Mouse (Mus musculus): ENCODE results near the gene Trak1.

Gene Trak1

DNA sequence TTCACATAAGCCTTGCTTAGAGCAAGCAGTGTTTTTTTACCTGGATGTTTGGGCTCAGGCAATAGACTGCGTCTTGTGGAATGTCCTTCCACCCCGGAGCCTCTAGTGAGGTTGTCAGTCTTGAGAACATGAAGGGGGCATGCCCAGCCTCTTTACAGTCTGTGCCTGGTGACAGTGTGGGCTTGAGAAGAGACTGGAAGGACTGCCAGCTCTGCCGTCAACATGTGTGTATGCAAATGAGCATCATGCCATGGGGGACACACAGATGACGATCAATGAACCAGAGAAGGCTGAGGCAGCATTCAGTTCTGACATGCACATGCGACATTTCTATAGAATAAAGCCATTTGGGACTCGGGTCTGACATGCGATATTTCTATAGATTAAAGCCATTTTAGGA, 132.3 kb downstream of the Trak1 start:
- 67% methylated on average over 7 of the region's 7 CpGs for whole genome bisulfite sequencing

DNA sequence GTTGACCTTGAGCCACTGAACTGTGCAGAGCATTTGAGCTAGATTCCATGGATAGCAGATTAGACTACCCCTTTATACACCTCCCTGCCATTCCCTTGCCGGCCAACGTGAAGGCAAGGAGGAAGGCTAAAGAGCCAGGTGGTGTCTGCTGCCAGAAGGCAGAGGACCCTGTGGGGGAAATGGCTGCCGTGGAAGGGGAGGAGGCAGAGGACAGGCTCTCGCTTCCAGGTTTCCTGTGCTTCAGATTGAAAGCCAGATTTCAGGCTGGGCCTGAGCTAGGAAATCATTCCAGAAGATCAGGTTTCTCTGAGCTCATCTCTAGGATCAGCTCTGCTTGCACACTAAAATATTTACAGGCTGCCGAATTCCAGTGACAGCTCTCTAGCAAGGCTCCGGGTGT, 133.1 kb downstream of the Trak1 start:
- 26% methylated on average over 6 of the region's 6 CpGs for WGBS

DNA sequence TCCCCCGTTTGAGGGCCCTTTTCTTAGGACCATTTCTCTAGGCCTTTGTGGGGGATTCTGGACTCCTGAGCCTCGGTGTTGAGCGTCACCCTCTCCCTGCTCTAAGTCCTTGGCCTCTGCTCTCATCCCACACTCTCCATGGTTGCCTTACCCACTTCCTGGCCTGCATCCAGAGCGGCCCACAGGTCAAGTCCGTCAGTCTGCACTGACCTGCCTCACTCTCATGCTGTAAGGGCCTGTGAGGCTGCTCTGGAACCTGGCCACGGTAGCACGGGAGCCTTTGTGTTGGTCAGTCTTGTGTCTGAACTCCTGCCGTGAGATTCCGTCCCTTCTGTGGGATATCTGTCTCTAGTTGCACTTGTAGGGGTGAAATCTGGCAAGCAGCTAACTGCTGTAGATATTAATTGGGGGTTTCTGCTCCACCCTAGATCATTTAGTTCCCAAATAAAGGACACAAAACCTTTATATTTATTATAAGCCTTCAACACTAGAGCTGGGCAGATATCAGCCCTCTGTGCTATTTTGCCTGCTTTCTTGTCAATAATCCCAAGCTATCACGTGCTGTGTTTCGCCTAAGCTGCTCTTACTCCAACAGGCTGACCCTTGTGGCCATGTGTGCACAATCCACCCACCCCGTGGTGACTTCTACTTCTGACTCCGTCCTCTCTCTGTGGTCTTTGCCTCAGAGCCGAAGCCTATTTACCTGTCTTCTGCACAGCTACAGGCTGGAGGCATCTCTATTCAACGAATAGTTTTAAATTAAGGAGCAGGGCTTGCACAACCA, 136.6 kb downstream of the Trak1 start:
- WGBS = 73% methylated on average over 15 of the region's 15 CpGs

DNA sequence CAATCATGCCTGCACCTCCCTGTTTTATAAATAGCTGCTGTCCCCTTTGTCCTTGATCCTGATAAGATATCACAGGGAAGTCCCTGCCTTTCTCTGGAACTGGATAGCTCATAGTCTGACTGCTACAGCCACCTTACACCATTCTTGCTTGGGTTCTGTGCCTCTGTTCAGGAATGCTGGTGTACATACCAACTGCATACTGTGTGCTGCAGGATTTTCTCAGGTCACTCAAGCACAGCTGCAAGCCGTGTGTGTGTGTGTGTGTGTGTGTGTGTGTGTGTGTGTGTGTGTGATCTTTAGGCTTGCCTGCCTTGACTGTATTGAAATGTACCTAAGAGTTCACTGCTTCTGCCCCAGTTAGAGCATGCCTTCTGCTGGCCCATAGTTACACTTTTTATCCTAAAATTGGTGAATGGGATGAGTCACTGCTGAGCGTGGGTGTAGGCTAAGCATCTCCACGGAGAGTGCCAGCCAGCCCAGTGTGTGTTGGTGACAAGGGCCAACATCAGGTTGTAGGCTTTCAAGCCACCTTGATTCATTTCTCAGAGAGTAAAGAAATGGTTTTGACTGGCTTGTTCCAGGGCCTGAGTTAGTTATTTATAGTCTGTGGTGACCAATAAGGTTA, 138.1 kb downstream of the Trak1 start:
- 37% methylated on average over 3 of the region's 3 CpGs for WGBS

- 63% methylated on average over 1 of the region's 1 CpGs for WGBS
Measured at GRCm38 (mm10) chr9:121436501-121436900, 139.2 kb downstream of the Trak1 start.

DNA sequence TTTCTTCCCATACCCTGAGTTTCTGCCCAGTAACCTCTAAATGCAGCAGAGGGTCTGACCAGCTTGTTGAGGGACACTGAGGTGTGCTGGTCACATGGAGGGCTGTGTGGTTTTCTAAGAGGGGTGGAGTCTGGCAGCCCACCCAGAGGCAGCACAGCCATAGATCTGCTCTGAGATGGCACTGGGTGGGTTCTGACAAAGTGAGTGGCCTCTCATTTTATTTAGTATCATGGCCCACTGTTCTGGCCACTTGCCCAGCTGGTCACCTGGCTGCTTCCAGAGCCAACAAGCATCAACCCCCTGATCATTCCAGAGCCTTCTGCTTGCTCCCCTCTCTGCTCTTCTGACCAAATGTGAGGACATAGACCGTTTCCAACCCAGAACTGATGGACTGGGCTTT, 144.8 kb downstream of the Trak1 start:
- WGBS = 88% methylated on average over 1 of the region's 1 CpGs

GRCm38 (mm10) chr9:121443696-121444366, 146.5 kb downstream of the Trak1 start:
- WGBS = 60% methylated on average over 31 of the region's 31 CpGs

GRCm38 (mm10) chr9:121444367-121444707, 147.0 kb downstream of the Trak1 start:
- WGBS = 50% methylated on average over 3 of the region's 3 CpGs

DNA sequence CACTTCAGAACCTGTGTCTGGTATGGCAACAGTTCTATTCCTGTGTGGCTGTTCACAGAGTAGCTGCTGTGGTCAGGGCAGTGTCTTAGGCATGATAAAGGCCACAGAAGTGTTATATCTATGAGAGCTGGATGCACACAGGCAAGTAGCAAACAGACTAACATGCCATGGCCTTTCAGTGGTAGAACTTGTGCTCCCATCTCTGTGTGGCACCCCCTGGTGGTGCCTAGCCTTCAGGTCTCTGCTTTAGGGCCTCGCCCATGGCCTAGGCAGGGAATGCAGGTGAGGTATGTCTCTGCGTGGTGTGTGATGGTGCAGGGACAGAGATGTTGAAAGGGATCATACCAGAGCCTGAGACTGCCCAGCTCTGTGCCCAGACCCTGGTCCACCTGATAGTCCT, 148.1 kb downstream of the Trak1 start:
- WGBS = 75% methylated on average over 2 of the region's 2 CpGs

GRCm38 (mm10) chr9:121446431-121446831, 149.1 kb downstream of the Trak1 start:
- WGBS = 52% methylated on average over 13 of the region's 13 CpGs

DNA sequence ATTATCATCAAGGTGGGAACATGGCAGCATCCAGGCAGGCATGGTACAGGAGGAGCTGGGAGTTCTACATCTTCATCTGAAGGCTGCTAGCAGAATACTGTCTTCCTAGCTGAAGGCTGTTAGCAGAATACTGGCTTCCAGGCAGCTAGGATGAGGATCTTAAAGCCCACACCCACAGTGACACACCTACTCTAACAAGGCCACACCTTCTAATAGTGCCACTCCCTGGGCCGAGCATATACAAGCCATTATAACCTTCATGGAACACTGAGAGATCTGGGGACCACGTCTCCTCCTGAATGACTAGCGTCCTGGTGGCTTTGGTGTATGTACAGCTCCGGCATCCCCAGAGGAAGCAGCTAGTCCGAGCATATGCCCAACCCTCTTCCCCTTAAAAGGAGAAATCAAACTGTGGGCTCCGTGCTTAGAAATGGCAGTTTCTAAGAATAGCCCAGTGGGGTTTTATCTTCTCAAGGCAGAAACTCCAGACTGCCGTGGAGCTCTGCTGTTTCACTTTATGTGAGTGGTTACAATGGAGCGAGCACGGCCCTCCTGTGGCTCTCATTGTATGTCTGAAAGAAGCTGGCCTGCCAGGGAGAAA, 155.1 kb downstream of the Trak1 start:
- 24% methylated on average over 9 of the region's 9 CpGs for WGBS

DNA sequence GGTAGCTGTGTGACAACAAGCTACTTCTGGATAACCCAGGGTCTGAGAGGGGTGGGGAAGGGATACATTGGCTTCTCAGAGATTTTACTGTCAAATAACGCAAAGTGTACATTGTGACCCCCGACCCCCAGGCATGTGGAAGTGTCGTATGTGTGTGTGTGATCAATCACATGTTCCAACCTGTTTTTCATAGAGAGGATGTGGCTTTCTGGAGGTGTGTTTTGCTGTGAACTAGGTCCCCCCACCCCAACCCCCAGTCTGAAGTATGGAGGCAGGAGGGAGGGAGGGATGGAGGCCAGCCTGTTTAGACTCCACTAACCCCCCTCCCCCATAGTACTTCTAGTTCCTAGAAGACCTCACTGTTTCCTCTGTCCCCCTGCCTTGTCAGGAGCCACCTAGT, 157.6 kb downstream of the Trak1 start:
- 87% methylated on average over 3 of the region's 3 CpGs for WGBS

DNA sequence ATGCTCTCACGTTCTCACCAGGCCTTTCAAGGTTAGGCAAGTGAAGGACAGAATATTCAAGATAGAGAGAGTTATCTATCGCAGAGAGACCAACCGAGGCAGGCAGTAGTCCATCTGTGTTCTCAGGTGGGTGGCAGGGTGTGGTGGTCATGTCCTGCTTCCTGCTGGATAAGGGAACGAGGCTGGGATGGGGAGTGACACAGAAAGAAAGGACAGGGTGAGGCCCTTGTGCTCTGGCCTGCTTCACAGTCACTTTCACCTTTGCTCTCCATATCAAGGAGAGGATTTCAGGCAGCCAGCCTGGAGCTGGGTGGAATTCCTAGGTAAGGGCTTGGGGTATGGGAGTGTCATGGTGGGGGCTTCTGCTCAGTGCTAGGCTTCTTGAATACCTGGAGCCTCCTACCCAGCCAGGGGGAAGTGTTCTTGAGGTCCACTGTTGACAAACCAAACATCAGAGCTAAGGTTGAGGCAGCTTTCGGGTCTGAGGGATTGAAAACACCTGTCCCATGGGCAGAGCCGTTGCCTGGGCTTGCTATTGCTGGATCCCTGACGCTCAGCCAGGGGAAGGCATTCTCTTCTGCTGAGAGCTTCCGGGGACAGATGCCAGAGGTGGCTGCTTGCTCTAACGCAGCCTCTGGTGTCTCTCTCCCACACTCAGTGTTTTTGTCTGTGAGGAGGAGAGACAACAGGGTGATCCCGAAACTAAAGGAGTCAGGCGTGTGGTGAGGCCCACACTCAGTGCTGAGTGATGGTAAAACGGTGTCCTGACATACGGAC, 159.6 kb downstream of the Trak1 start:
- WGBS = 59% methylated on average over 13 of the region's 13 CpGs

DNA sequence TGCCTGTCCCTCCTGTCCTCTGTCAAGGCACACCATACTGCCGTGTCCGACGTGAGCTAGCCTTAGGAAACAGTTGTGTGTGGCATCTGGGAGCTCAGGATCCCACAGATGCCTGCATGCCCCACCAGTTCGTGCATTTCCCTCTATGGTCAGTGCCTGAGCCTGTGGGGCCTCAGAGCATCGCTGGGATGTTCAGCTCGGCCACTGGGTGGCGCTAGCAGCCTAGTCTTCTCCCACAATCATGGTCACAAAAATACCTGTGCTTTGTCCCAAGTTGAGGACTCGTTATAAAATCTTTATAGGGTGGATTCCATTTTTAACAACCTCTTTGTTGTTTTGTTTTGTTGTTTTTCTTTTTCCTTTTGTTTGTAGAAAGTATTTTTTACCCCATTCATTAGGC, 161.2 kb downstream of the Trak1 start:
- 33% methylated on average over 8 of the region's 8 CpGs for WGBS

GRCm38 (mm10) chr9:121459950-121460349, 162.6 kb downstream of the Trak1 start:
- 86% methylated on average over 2 of the region's 2 CpGs for WGBS

GRCm38 (mm10) chr9:121460527-121460926, 163.2 kb downstream of the Trak1 start:
- WGBS = 81% methylated on average over 16 of the region's 16 CpGs

DNA sequence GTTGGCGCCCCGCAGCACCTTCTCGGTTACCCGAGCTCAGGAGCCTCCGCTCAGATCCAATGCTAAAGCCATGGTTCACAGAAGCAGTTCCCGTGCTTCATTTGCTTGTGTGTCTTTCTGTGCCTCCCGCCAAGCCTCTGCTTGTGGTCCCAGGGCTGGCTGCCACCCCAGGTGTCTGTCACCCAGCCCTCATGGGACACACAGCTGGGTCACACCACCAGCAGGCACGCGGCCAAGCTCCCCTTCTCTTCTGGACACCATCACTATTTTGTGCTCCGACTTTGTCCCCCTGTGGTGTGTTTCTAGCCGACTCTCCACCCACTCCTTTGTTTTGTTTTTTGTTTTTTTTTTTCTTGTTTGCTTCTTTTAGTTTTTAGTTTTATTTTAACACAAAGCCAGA, 170.2 kb downstream of the Trak1 start:
- 67% methylated on average over 11 of the region's 11 CpGs for WGBS

DNA sequence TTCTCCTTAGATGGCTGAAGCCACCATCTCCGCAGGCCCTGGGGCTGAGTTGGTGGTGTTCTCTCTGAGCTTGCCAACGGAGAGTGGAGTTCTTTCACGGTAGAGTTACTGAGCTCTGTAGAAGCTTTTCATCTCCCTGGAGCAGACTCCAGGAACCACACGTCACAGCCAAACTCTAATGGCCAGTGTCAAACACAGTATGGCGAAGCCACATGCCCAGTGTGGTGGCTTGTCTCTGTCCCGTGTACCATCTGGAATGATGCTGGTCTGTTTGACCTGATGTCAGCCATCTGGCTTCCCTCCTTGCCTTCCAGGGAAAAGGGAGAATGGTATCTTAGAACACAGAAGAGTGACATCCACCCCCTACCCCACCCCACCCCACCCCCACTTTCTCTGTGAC, 172.4 kb downstream of the Trak1 start:
- 53% methylated on average over 6 of the region's 6 CpGs for WGBS

- WGBS = 76% methylated on average over 5 of the region's 5 CpGs
Measured at GRCm38 (mm10) chr9:121474771-121475170, 177.5 kb downstream of the Trak1 start.

GRCm38 (mm10) chr9:121475488-121476452, 178.5 kb downstream of the Trak1 start:
- 62% methylated on average over 16 of the region's 16 CpGs for WGBS

Data from cerebral cortex, adult 2 months (tissue).